Mouse (Mus musculus) T-cell, adult 2 months (primary cell): ENCODE results near the gene Cry1.
A peak's percentile ranks its signal among the peaks of the same experiment; 100 is the strongest.

Source experiments
- DNase-seq: peaks from one replicate; pipeline ENCODE4 v3.0.0; 2022; ENCODE audit warnings: low spot score

Gene Cry1

GRCm38 (mm10) chr10:85159989-85160619, 24.8 kb downstream of the Cry1 start:
- no peak for DNase-seq

GRCm38 (mm10) chr10:85157451-85157850, 27.4 kb downstream of the Cry1 start:
- no peak for DNase-seq

GRCm38 (mm10) chr10:85154195-85154594, 30.7 kb downstream of the Cry1 start:
- DNase-seq = peak; percentile 46

GRCm38 (mm10) chr10:85149226-85149625, 35.6 kb downstream of the Cry1 start:
- no peak for DNase-seq

GRCm38 (mm10) chr10:85146282-85146681, 38.6 kb downstream of the Cry1 start:
- DNase-seq = no peak

- no peak for DNase-seq
Measured at GRCm38 (mm10) chr10:85141465-85141864, 43.4 kb downstream of the Cry1 start.

- DNase-seq = no peak
Measured at GRCm38 (mm10) chr10:85136573-85136972, 48.3 kb downstream of the Cry1 start.

GRCm38 (mm10) chr10:85128453-85128852, 56.4 kb downstream of the Cry1 start:
- DNase-seq = peak; percentile 25

GRCm38 (mm10) chr10:85127395-85128287, 57.2 kb downstream of the Cry1 start, which contains the start of gene Mterf2:
TSS of gene Mterf2 (minus strand) at chr10:85128027.
- DNase-seq = peak; percentile 92

- no peak for DNase-seq
Measured at GRCm38 (mm10) chr10:85125184-85125583, 59.7 kb downstream of the Cry1 start.

- DNase-seq = no peak
Measured at GRCm38 (mm10) chr10:85114409-85114808, 70.5 kb downstream of the Cry1 start.

GRCm38 (mm10) chr10:85103085-85103885, 81.6 kb downstream of the Cry1 start:
- peak; percentile 8 for DNase-seq

- peak; percentile 67 for DNase-seq
Measured at GRCm38 (mm10) chr10:85102247-85103084, 82.4 kb downstream of the Cry1 start, which contains the start of the genes Fhl4 and Tmem263. TSS of gene Fhl4 (minus strand) at chr10:85102495. TSS of gene Tmem263 (plus strand) at chr10:85102627.

GRCm38 (mm10) chr10:85101841-85102240, 83.0 kb downstream of the Cry1 start:
- DNase-seq = no peak
